Mouse (Mus musculus) liver, adult 2 months (tissue): ENCODE results near the gene Pelp1. TPM values are rescaled to one million over a fixed set of nuclear protein-coding genes. Genes with fewer than 3 reads are reported as not detected.

Experiments
- DNase-seq: peaks from one replicate; pipeline ENCODE4 v3.0.0-alpha.2; 2011; ENCODE audit warnings: low read depth, low spot score; ENCODE audit errors: extremely low read depth
- H3K27ac ChIP-seq: fragments of 200-500 bp; replicated peaks from 2 replicates; pipeline ENCODE4 v1.5.1; 2012; ENCODE audit warnings: low read depth, mild to moderate bottlenecking, control low read depth, inconsistent platforms, low read length; ENCODE audit not compliant: insufficient read depth
- H3K27me3 ChIP-seq: fragments of 200-500 bp; 2 replicates; pipeline ENCODE4 v1.6.1; 2012; ENCODE audit warnings: mild to moderate bottlenecking, moderate library complexity, low read length, inconsistent platforms; ENCODE audit not compliant: control insufficient read depth, insufficient read depth
- H3K36me3 ChIP-seq: fragments of 200-500 bp; 2 replicates; pipeline ENCODE4 v1.6.1; 2012; ENCODE audit warnings: low read length, inconsistent platforms; ENCODE audit not compliant: control insufficient read depth, insufficient read depth
- H3K4me1 ChIP-seq: fragments of 200-500 bp; 2 replicates; pipeline ENCODE4 v1.6.1; 2011; ENCODE audit warnings: low read length; ENCODE audit not compliant: control insufficient read depth, insufficient read depth
- H3K4me3 ChIP-seq: fragments of 200-500 bp; 2 replicates; pipeline ENCODE4 v1.5.1; 2011; ENCODE audit warnings: low read depth, mild to moderate bottlenecking, control low read depth, low read length, moderate library complexity; ENCODE audit not compliant: insufficient read depth
- H3K79me2 ChIP-seq: fragments of 200-500 bp; 2 replicates; pipeline ENCODE4 v1.6.1; 2012; ENCODE audit warnings: inconsistent platforms, mild to moderate bottlenecking, low read length, moderate library complexity; ENCODE audit not compliant: control insufficient read depth, insufficient read depth
- H3K9ac ChIP-seq: fragments of 200-500 bp; 2 replicates; pipeline ENCODE4 v1.6.1; 2012; ENCODE audit warnings: low read depth, mild to moderate bottlenecking, control low read depth, inconsistent platforms, low read length
- CTCF ChIP-seq: fragments of 200-500 bp; IDR thresholded peaks from 2 replicates; pipeline ENCODE4 v1.5.1; 2011; ENCODE audit warnings: low read depth, low read length, control low read depth
- POLR2A ChIP-seq: fragments of 200-500 bp; IDR thresholded peaks from 2 replicates; pipeline ENCODE4 v1.6.1; 2011; ENCODE audit warnings: low read length, control low read depth; ENCODE audit not compliant: insufficient read depth; ENCODE audit errors: extremely low read depth
- WGBS: fragments of 180-500 bp; shearing (Covaris S2); methylation state at CpG from one replicate; pipeline ENCODE4 v1.1.7; 2018; 5-methylcytosine and 5-hydroxymethylcytosine counted together
- polyA plus RNA-seq: library from polyadenylated mRNA; depleted of rRNA; stranded (reverse); fragments of >200 nt; gene quantifications from 2 replicates; pipeline ENCODE4 v1.2.3, GENCODE M21; 2012; rRNA removed
- total RNA-seq: library from RNA; depleted of rRNA; stranded (reverse); fragments of >200 nt; gene quantifications from 2 replicates; pipeline ENCODE4 v1.2.3, GENCODE M21; 2014; rRNA removed

Gene Pelp1
- 3.1 and 3.3 TPM in 2 replicates for total RNA-seq
- polyA plus RNA-seq = 7.7 and 7.9 TPM in 2 replicates

GRCm38 (mm10) chr11:70409594-70410296 lies at the start of gene Pelp1:
Pelp1 (minus strand) TSS chr11:70410031.
- H3K79me2 ChIP-seq = peaks cover 14% of the 10 kb centered on the region
- H3K27ac ChIP-seq = 0 out of 2 replicates have a peak within 1 kb of the TSS, but pooled peaks have one; percentile 10
- no peaks in the 10 kb centered on the region; the same call in 1 of the 2 replicates for H3K4me1 ChIP-seq
- WGBS = under 1% methylated on average over 59 of the region's 59 CpGs
- peak within 1 kb of the TSS; percentile 71 for H3K4me3 ChIP-seq
- H3K36me3 ChIP-seq = 0 out of 2 replicates have a peak, but pooled peaks cover 1% of the 10 kb centered on the region
- TF ChIP-seq CTCF (no peak), POLR2A (0 out of 2 replicates have a peak, but pooled peaks have one; percentile 45)
- no peaks in the 10 kb centered on the region for H3K27me3 ChIP-seq
- peak; percentile 62 for DNase-seq
- H3K9ac ChIP-seq = peak within 1 kb of the TSS; percentile 81

DNA sequence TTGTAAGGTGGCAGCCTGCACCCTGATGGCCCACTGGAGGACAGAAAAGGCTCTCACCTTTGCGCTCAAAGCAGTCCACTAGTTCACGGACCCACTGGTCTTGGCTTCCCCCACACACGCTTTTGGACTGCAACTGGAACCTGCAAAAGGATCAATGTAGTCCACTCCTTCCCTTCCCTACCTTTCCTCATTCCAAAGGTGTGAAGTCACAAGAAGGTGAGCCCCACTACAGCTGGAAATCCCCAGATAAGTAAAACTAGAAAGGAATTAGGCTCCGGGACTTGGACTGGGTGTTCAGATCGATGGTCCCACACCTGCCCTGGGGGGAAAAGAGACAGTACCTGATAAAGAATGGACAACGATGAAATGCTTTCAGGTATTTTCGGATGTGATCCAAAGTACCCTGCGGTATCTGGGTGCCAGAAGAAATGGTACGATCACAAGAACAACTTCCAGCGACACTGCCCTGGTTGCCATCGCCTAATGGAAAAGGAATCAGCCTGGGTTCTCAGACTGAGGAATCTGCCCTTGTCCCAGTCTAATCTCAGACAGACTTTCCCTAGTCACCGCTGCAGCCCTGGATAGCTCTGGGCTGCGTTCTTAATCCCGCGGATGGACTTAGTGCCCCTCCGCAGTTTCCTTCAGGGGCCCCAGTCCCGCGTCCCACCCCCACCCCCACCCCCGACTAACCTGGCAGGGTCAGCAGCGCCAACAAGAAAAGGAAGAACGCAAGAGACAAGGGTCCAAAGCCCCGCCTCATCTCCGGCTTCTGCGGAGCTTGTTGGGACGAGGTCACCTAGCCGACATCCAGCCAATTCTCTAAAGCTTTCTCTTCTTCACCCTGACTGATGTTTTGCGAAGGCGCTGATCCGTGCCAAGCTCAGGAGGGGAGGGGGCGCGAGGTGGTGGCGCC lies 49.1 kb upstream of the Pelp1 start, which contains the start of gene Zmynd15:
Gene Zmynd15 (plus strand): TSS at position 746 of the 913 bp plus-strand sequence.
- Histone ChIP-seq H3K9ac (peak within 1 kb of the TSS; percentile 79), H3K79me2 (no peaks in the 10 kb centered on the region), H3K4me3 (peak within 1 kb of the TSS; percentile 76), H3K36me3 (no peaks in the 10 kb centered on the region), H3K4me1 (peaks cover 2% of the 10 kb centered on the region; the same call in 1 of the 2 replicates), H3K27me3 (no peaks in the 10 kb centered on the region), H3K27ac (peak within 1 kb of the TSS; percentile 59)
- 18% methylated on average over 32 of the region's 32 CpGs for WGBS
- no peak for TF ChIP-seq CTCF
- TF ChIP-seq POLR2A = no peak
- DNase-seq = no peak

DNA sequence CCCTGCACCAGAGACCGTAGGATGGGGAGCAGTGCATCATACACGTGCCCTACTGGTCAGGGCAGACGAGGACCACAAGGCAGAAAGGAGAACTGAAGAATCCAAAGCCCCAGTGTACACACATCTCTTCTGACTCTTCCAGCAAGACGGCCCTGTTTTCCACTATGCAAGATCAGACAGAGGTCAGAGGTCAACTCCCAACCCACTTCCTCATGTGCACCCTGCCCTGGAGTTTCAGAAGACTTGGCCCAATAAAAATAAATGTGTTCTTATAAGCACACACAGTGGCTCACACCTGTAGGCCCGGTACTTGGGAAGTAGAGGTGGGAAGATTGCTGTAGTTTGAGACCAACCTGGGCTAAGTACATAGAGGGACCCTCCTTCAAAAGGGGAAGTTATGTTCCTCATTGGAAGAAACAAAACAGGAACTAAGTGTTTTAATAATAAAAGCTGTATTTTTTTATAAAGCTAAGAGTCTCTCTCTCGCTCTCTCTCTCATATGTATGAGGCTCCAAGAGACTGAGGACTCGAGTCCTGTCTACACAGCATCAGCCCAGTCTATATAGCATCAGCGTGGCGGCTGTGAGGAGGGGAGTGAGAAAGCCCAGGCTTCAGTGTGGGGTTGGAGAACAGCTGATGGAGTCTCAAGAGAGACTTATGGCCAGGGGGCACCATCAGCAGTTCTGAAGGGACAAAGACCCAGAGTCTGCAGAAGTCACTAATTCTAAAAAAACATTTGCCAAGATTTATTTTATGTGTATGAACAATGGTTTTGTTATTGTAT lies 43.6 kb upstream of the Pelp1 start:
- Histone ChIP-seq H3K4me1 (no peaks in the 10 kb centered on the region), H3K79me2 (no peaks in the 10 kb centered on the region), H3K27me3 (no peaks in the 10 kb centered on the region), H3K4me3 (no peak overlapping the region), H3K36me3 (0 out of 2 replicates have a peak, but pooled peaks cover 2% of the 10 kb centered on the region), H3K27ac (0 out of 2 replicates have a peak overlapping the region, but pooled peaks have one; percentile 21), H3K9ac (no peak overlapping the region)
- DNase-seq = no peak
- TF ChIP-seq POLR2A (no peak), CTCF (no peak)
- 76% methylated on average over 9 of the region's 9 CpGs for WGBS

DNA sequence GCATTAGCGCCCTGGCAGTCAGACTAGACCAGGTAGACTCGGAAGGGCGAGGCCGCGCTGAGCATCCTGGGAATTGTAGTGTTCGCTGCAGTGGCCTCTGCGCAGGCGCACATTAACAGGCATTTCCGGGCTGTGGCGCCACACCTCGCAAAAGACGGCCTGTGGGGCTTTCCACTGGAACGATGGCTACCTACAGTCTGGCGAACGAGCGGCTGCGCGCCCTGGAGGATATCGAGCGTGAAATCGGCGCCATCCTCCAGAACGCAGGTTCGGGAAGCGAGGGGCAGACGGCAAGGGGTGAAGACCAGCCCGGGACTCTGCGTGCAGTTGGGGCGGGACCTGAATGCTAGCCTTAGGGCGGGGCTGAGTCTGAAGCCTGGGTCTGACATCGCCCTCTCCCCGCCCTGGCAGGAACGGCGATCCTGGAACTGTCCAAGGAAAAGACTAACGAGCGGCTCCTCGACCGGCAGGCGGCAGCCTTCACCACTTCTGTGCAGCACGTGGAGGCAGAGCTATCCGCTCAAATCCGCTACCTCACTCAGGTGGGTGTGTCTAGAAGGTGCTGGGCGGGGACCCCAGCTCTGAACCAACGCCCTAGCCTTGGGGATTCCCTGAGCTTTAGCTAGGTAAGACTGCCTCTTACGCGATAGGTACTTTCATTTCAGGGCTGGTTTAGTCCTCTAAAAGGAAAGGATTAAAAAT lies 42.1 kb upstream of the Pelp1 start, which contains the start of gene Med11:
Gene Med11 (plus strand): TSS at position 123 of the 702 bp plus-strand sequence.
- WGBS = under 1% methylated on average over 46 of the region's 46 CpGs
- H3K4me3 ChIP-seq = peak within 1 kb of the TSS; percentile 82
- H3K9ac ChIP-seq = peak within 1 kb of the TSS; percentile 88
- H3K36me3 ChIP-seq = 0 out of 2 replicates have a peak, but pooled peaks cover 2% of the 10 kb centered on the region
- TF ChIP-seq POLR2A (peak; percentile 28; the same call in 1 of the 2 replicates), CTCF (peak; percentile 95)
- DNase-seq = peak; percentile 93
- H3K27me3 ChIP-seq = no peaks in the 10 kb centered on the region
- peak within 1 kb of the TSS; percentile 94 for H3K27ac ChIP-seq
- no peaks in the 10 kb centered on the region for H3K79me2 ChIP-seq
- H3K4me1 ChIP-seq = no peaks in the 10 kb centered on the region

- WGBS = 82% methylated on average over 2 of the region's 2 CpGs
- no peak for DNase-seq
These were observed 41.1 kb upstream of the Pelp1 start for GRCm38 (mm10) chr11:70450926-70451325.

More at GRCm38 (mm10) chr11:70450926-70451325, 41.1 kb upstream of the Pelp1 start:
- H3K27me3 ChIP-seq = no peaks in the 10 kb centered on the region
- 0 out of 2 replicates have a peak, but pooled peaks cover 2% of the 10 kb centered on the region for H3K4me1 ChIP-seq
- H3K27ac ChIP-seq = no peak overlapping the region
- no peak overlapping the region for H3K9ac ChIP-seq
- TF ChIP-seq CTCF (no peak), POLR2A (no peak)
- no peak overlapping the region for H3K4me3 ChIP-seq
- H3K79me2 ChIP-seq = no peaks in the 10 kb centered on the region
- 0 out of 2 replicates have a peak, but pooled peaks cover 2% of the 10 kb centered on the region for H3K36me3 ChIP-seq
